Mouse (Mus musculus): Measurements from ENCODE around the gene Pibf1. TPM values are rescaled to one million over a fixed set of nuclear protein-coding genes. Genes with fewer than 3 reads are reported as not detected.

Pibf1 gene
- total and polyA plus RNA-seq, 3 experiments, result 11.8 to 24.7 (median 13.9) TPM

- Histone ChIP-seq H3K27me3 (replicated peaks) (no peaks in the 10 kb centered on the region), H3K9me3 (replicated peaks; ENCODE audit: low read length) (no peaks in the 10 kb centered on the region), H3K4me1 (ENCODE audit: control insufficient read depth in 1 of 2, insufficient read depth in 2 of 2) (no peaks in the 10 kb centered on the region), H3K36me3 (replicated peaks in 1 of 2; ENCODE audit: control insufficient read depth in 1 of 2, insufficient read depth in 1 of 2, low read length in 1 of 2) (peaks cover 21 to 59% of the 10 kb centered on the region in 2 experiments), H3K27ac (ENCODE audit: insufficient read depth, low read depth) (no peak overlapping the region), H3K4me2 (ENCODE audit: insufficient read depth, low read depth, poor library complexity, severe bottlenecking) (no peak overlapping the region), H3K9ac (ENCODE audit: insufficient read depth, low read depth) (no peak overlapping the region), H3K79me2 (replicated peaks; ENCODE audit: control insufficient read depth, extremely low read depth, insufficient read depth, poor library complexity, severe bottlenecking) (0 out of 2 replicates have a peak, but pooled peaks cover 1% of the 10 kb centered on the region), H3K4me3 (replicated peaks in 1 of 3; ENCODE audit: low read depth in 2 of 3, low read length in 2 of 3, poor library complexity in 1 of 3) (no peak overlapping the region)
- TF ChIP-seq TBP (conservative IDR thresholded peaks at IDR 0.05; ENCODE audit: low read depth, low read length) (no peak), IRF4 (IDR thresholded peaks at IDR 0.05; ENCODE audit: low read depth, low read length) (no peak), JUN (IDR thresholded peaks at IDR 0.05; ENCODE audit: insufficient read depth, low read depth, low read length) (no peak), MAFK (IDR thresholded peaks at IDR 0.05; ENCODE audit: insufficient replicate concordance, low read length) (no peak), CHD2 (IDR thresholded peaks at IDR 0.05; ENCODE audit: low read length) (no peak), USF1 (IDR thresholded peaks at IDR 0.05; ENCODE audit: low read depth, low read length) (no peak), ZNF384 (IDR thresholded peaks at IDR 0.05; ENCODE audit: low read depth, low read length) (no peak), POLR2A (IDR thresholded peaks at IDR 0.05; ENCODE audit: low read depth, low read length) (no peak), EP300 (IDR thresholded peaks at IDR 0.05; ENCODE audit: low read length) (no peak), NRF1 (IDR thresholded peaks at IDR 0.05; ENCODE audit: low read depth, low read length) (no peak), POLR2AphosphoS2 (IDR thresholded peaks at IDR 0.05; ENCODE audit: low read depth, low read length) (no peak), E2F4 (IDR thresholded peaks at IDR 0.05; ENCODE audit: insufficient replicate concordance, low read depth, low read length) (no peak), ZKSCAN1 (IDR thresholded peaks at IDR 0.05; ENCODE audit: borderline replicate concordance, low read depth, low read length) (no peak), MYC (IDR thresholded peaks at IDR 0.05; ENCODE audit: low read depth, low read length) (no peak), MAX (IDR thresholded peaks at IDR 0.05; ENCODE audit: low read length) (no peak), PAX5 (IDR thresholded peaks at IDR 0.05; ENCODE audit: low read length) (no peak), CTCF (conservative IDR thresholded peaks at IDR 0.05 in 1 of 2, IDR thresholded peaks at IDR 0.05 in 1 of 2; ENCODE audit: low read depth in 2 of 2, low read length in 2 of 2) (no peak)
- dilution Hi-C loops (cut with MboI; ENCODE audit: extremely low pct_ligation_motif_present, extremely low pct_unique_long_range_greater_than_20kb, low sequenced_read_pairs) (no loop called here), in situ Hi-C loops (cut with MboI; ENCODE audit: low pct_ligation_motif_present, low pct_unique_long_range_greater_than_20kb, low sequenced_read_pairs) (no loop called here)
- no peak for DNase-seq (ENCODE audit: extremely low read depth)
Observed at GRCm38 (mm10) chr14:99121584-99122339, 22.5 kb downstream of the Pibf1 start.

- Histone ChIP-seq H3K4me2 (ENCODE audit: insufficient read depth, low read depth, poor library complexity, severe bottlenecking) (no peak overlapping the region), H3K4me1 (ENCODE audit: control insufficient read depth in 1 of 2, insufficient read depth in 2 of 2) (no peaks in the 10 kb centered on the region), H3K4me3 (replicated peaks in 1 of 3; ENCODE audit: low read depth in 2 of 3, low read length in 2 of 3, poor library complexity in 1 of 3) (no peak overlapping the region), H3K27ac (ENCODE audit: insufficient read depth, low read depth) (no peak overlapping the region), H3K9ac (ENCODE audit: insufficient read depth, low read depth) (no peak overlapping the region), H3K36me3 (replicated peaks in 1 of 2; ENCODE audit: control insufficient read depth in 1 of 2, insufficient read depth in 1 of 2, low read length in 1 of 2) (peaks cover 16 to 44% of the 10 kb centered on the region in 2 experiments), H3K27me3 (replicated peaks) (no peaks in the 10 kb centered on the region), H3K9me3 (replicated peaks; ENCODE audit: low read length) (no peaks in the 10 kb centered on the region), H3K79me2 (replicated peaks; ENCODE audit: control insufficient read depth, extremely low read depth, insufficient read depth, poor library complexity, severe bottlenecking) (no peaks in the 10 kb centered on the region)
- DNase-seq (ENCODE audit: extremely low read depth), result no peak
- TF ChIP-seq MAZ (IDR thresholded peaks at IDR 0.05; ENCODE audit: low read depth, low read length), result no peak
- no peak for TF ChIP-seq SMC3 (IDR thresholded peaks at IDR 0.05; ENCODE audit: low read depth, low read length)
- dilution Hi-C loops (cut with MboI; ENCODE audit: extremely low pct_ligation_motif_present, extremely low pct_unique_long_range_greater_than_20kb, low sequenced_read_pairs) (no loop called here), in situ Hi-C loops (cut with MboI; ENCODE audit: low pct_ligation_motif_present, low pct_unique_long_range_greater_than_20kb, low sequenced_read_pairs) (no loop called here)
Observed at GRCm38 (mm10) chr14:99124076-99124475, 24.9 kb downstream of the Pibf1 start.

Measured in CH12.LX (cell line).